Comparison of ENCODE assay signal across 8 mouse cellular contexts in the genomic region with DNA sequence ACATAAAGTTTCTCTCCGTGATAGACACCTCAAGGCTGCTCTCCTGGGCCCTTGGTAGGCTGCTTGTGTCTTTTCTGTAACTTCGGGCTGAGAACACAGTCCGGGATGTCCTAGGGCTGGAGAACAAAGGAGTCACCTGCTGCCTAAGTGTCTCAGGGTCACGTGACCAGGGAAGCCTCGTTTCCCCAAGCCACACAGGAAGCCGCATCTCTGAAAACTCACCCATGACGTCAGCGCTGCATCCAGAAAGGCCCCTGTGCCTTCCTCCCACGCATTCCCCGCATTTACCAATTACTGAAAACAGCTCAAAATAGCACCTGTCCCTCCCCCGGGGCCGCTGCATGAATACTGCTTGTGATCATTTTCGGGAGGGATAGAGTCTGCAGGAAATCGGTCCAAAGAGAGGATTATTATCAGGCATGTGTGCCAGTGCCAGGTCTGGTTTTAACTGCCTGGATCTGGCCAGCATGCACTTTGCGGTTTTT.
DNase-seq lines count a peak whose midpoint lies in the region; ATAC-seq lines count a peak whose summit lies in the region.

No protein-coding gene starts in this region.

- H3K27ac ChIP-seq in midbrain, embryonic 11.5 days (ENCODE audit: low read depth, low read length), result no peak overlapping the region

- no peak overlapping the region for H3K4me3 ChIP-seq in midbrain, embryonic 11.5 days (ENCODE audit: low read depth, low read length)

- peak; percentile 14 to 22 for DNase-seq in spleen, postnatal 36 days (ENCODE audit: low spot score in 2 of 2)
- no peak for DNase-seq in spleen, adult 12 weeks (ENCODE audit: low spot score)
- peak; percentile 37 for DNase-seq in cerebellum, adult 9-11 months
- DNase-seq in frontal cortex, postnatal 36 days (ENCODE audit: low spot score in 2 of 2), result peak; percentile 67 to 71
- DNase-seq in kidney, postnatal 10 days, result peak; percentile 51
- no peak for DNase-seq in midbrain, embryonic 11.5 days (ENCODE audit: low spot score, missing footprints)
- DNase-seq in thymus, postnatal 0 days (ENCODE audit: low spot score), result peak; percentile 87
- no peak for DNase-seq in B cell, adult 2 months

- no peak overlapping the region for H3K9ac ChIP-seq in midbrain, embryonic 11.5 days (ENCODE audit: low read length)

- H3K4me2 ChIP-seq in midbrain, embryonic 11.5 days, result peak overlapping the region; percentile 13; the same call in 1 of the 2 replicates

- ATAC-seq in midbrain, embryonic 11.5 days (ENCODE audit: low FRiP score), result no peak

- H3K36me3 ChIP-seq in midbrain, embryonic 11.5 days (ENCODE audit: control insufficient read depth, insufficient read depth, low read length), result no peaks in the 10 kb centered on the region

- WGBS in midbrain, embryonic 11.5 days, result 46% methylated on average over 15 of the region's 15 CpGs

- no peaks in the 10 kb centered on the region for H3K9me3 ChIP-seq in midbrain, embryonic 11.5 days (ENCODE audit: control insufficient read depth, low read length)

- no peaks in the 10 kb centered on the region for H3K27me3 ChIP-seq in midbrain, embryonic 11.5 days (ENCODE audit: control insufficient read depth, insufficient read depth, low read length)

- peaks cover 6% of the 10 kb centered on the region; the same call in 1 of the 2 replicates for H3K4me1 ChIP-seq in midbrain, embryonic 11.5 days (ENCODE audit: control insufficient read depth, insufficient read depth, low read length)

Comparison
In these comparisons a context has a peak if more than half of its experiments do, and no peak if none do; other contexts are left out.
1. DNase-seq: peak in spleen, postnatal 36 days (2 of 2), cerebellum, adult 9-11 months (single experiment), frontal cortex, postnatal 36 days (2 of 2), kidney, postnatal 10 days (single experiment) and thymus, postnatal 0 days (single experiment); none in spleen, adult 12 weeks (single experiment), midbrain, embryonic 11.5 days (single experiment) and B cell, adult 2 months (0 of 2).